Mouse (Mus musculus): ENCODE results near the gene Thada. TPM values are rescaled to one million over a fixed set of nuclear protein-coding genes. Genes with fewer than 3 reads are reported as not detected.

Gene Thada
- total and polyA plus RNA-seq, 2 experiments from 2014 or later, result 4.3 to 12.2 TPM

GRCm38 (mm10) chr17:84272557-84273261 lies 193.3 kb downstream of the Thada start:
- no peaks in the 10 kb centered on the region for H3K27me3 ChIP-seq (ENCODE audit: insufficient read depth, low read length)
- no peak overlapping the region for H3K27ac ChIP-seq (ENCODE audit: low read depth, low read length)
- no peaks in the 10 kb centered on the region for H3K36me3 ChIP-seq (ENCODE audit: insufficient read depth, low read length)
- H3K9ac ChIP-seq (replicated peaks; ENCODE audit: low read length, poor library complexity, severe bottlenecking), result no peak overlapping the region
- WGBS, result 71% methylated on average over 5 of the region's 5 CpGs
- DNase-seq (ENCODE audit: low spot score), result peak; percentile 30
- H3K4me3 ChIP-seq (ENCODE audit: low read depth, low read length), result no peak overlapping the region
- no peak for TF ChIP-seq CTCF (IDR thresholded peaks at IDR 0.05)
- ATAC-seq (ENCODE audit: low FRiP score), result no peak
- no peak overlapping the region for H3K4me2 ChIP-seq (ENCODE audit: low read depth, low read length, poor library complexity, severe bottlenecking)
- H3K9me3 ChIP-seq (ENCODE audit: low read length), result no peaks in the 10 kb centered on the region
- no peaks in the 10 kb centered on the region for H3K4me1 ChIP-seq (ENCODE audit: insufficient read depth, low read length)

DNA sequence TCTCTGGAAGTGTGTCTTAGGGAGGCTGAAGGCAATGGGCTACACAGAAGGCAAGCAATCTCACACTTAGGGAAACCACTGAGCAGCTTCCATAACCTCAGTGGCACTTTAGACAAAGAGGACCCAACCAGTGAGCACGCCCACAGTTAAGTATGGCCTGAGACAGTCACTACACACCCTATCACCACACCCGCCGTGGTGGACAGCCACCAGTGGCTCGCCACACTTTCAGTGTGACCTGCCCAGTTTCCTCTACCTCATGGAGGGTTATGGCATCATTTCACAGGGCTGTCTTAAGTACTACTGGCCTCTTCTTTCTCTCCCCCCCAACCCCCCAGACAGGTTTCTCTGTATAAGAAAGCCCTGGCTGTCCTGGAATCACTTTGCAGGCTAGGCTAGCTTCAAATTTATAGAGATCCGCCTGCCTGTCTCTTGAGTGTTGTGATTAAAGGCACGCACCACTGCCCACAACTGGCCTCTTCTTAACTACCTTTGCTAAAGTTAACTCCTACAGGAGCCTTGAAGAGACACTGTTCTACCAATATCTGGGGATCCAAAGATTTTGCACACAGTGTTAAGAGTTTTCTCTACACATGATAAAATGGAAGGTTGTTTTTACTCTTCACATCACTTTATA lies 194.3 kb downstream of the Thada start:
- Histone ChIP-seq H3K9ac (replicated peaks; ENCODE audit: low read length, poor library complexity, severe bottlenecking) (no peak overlapping the region), H3K36me3 (ENCODE audit: insufficient read depth, low read length) (no peaks in the 10 kb centered on the region), H3K4me1 (ENCODE audit: insufficient read depth, low read length) (no peaks in the 10 kb centered on the region), H3K27ac (ENCODE audit: low read depth, low read length) (no peak overlapping the region), H3K4me2 (ENCODE audit: low read depth, low read length, poor library complexity, severe bottlenecking) (no peak overlapping the region), H3K4me3 (ENCODE audit: low read depth, low read length) (no peak overlapping the region), H3K27me3 (ENCODE audit: insufficient read depth, low read length) (no peaks in the 10 kb centered on the region), H3K9me3 (ENCODE audit: low read length) (no peaks in the 10 kb centered on the region)
- DNase-seq (ENCODE audit: low spot score), result no peak
- no peak for ATAC-seq (ENCODE audit: low FRiP score)
- 96% methylated on average over 5 of the region's 6 CpGs for WGBS
- no peak for TF ChIP-seq CTCF (IDR thresholded peaks at IDR 0.05)

- 93% methylated on average over 5 of the region's 5 CpGs for WGBS
- no peak for ATAC-seq (ENCODE audit: low FRiP score)
- H3K4me3 ChIP-seq (ENCODE audit: low read depth, low read length), result no peak overlapping the region
Measured at GRCm38 (mm10) chr17:84269722-84270121, 196.3 kb downstream of the Thada start.

GRCm38 (mm10) chr17:84268450-84268849 lies 197.6 kb downstream of the Thada start:
- no peaks in the 10 kb centered on the region for H3K36me3 ChIP-seq (ENCODE audit: insufficient read depth, low read length)
- no peaks in the 10 kb centered on the region for H3K4me1 ChIP-seq (ENCODE audit: insufficient read depth, low read length)
- H3K27ac ChIP-seq (ENCODE audit: low read depth, low read length), result no peak overlapping the region
- H3K9me3 ChIP-seq (ENCODE audit: low read length), result no peaks in the 10 kb centered on the region
- no peak for ATAC-seq (ENCODE audit: low FRiP score)
- DNase-seq (ENCODE audit: low spot score), result no peak
- H3K4me3 ChIP-seq (ENCODE audit: low read depth, low read length), result no peak overlapping the region
- no peak for TF ChIP-seq CTCF (IDR thresholded peaks at IDR 0.05)
- no peaks in the 10 kb centered on the region for H3K27me3 ChIP-seq (ENCODE audit: insufficient read depth, low read length)
- WGBS, result 88% methylated on average over 3 of the region's 3 CpGs
- no peak overlapping the region for H3K4me2 ChIP-seq (ENCODE audit: low read depth, low read length, poor library complexity, severe bottlenecking)
- H3K9ac ChIP-seq (replicated peaks; ENCODE audit: low read length, poor library complexity, severe bottlenecking), result no peak overlapping the region

More at GRCm38 (mm10) chr17:84269722-84270121, 196.3 kb downstream of the Thada start:
- no peaks in the 10 kb centered on the region for H3K36me3 ChIP-seq (ENCODE audit: insufficient read depth, low read length)
- H3K27me3 ChIP-seq (ENCODE audit: insufficient read depth, low read length), result no peaks in the 10 kb centered on the region
- H3K4me1 ChIP-seq (ENCODE audit: insufficient read depth, low read length), result no peaks in the 10 kb centered on the region
- H3K27ac ChIP-seq (ENCODE audit: low read depth, low read length), result no peak overlapping the region
- no peak overlapping the region for H3K4me2 ChIP-seq (ENCODE audit: low read depth, low read length, poor library complexity, severe bottlenecking)
- TF ChIP-seq CTCF (IDR thresholded peaks at IDR 0.05), result no peak
- H3K9me3 ChIP-seq (ENCODE audit: low read length), result no peaks in the 10 kb centered on the region
- DNase-seq (ENCODE audit: low spot score), result no peak
- no peak overlapping the region for H3K9ac ChIP-seq (replicated peaks; ENCODE audit: low read length, poor library complexity, severe bottlenecking)

- ATAC-seq (ENCODE audit: low FRiP score), result no peak
- Histone ChIP-seq H3K4me2 (ENCODE audit: low read depth, low read length, poor library complexity, severe bottlenecking) (no peak overlapping the region), H3K27me3 (ENCODE audit: insufficient read depth, low read length) (no peaks in the 10 kb centered on the region), H3K4me3 (ENCODE audit: low read depth, low read length) (no peak overlapping the region), H3K36me3 (ENCODE audit: insufficient read depth, low read length) (no peaks in the 10 kb centered on the region), H3K27ac (ENCODE audit: low read depth, low read length) (no peak overlapping the region), H3K4me1 (ENCODE audit: insufficient read depth, low read length) (no peaks in the 10 kb centered on the region), H3K9ac (replicated peaks; ENCODE audit: low read length, poor library complexity, severe bottlenecking) (no peak overlapping the region), H3K9me3 (ENCODE audit: low read length) (no peaks in the 10 kb centered on the region)
- 90% methylated on average over 6 of the region's 6 CpGs for WGBS
- no peak for DNase-seq (ENCODE audit: low spot score)
- no peak for TF ChIP-seq CTCF (IDR thresholded peaks at IDR 0.05)
Measured at GRCm38 (mm10) chr17:84267456-84268074, 198.4 kb downstream of the Thada start.

All from midbrain, postnatal 0 days (tissue).